Mouse (Mus musculus) kidney, adult 2 months (tissue): ENCODE results near the gene Shld2. TPM values are rescaled to one million over a fixed set of nuclear protein-coding genes. Genes with fewer than 3 reads are reported as not detected.

Experiments used
- DNase-seq: peaks from one replicate; pipeline ENCODE4 v3.0.0; 2021
- H3K27ac ChIP-seq: fragments of 200-500 bp; 2 replicates; pipeline ENCODE4 v1.5.1; 2012; ENCODE audit warnings: low read depth, low read length, control low read depth, inconsistent platforms; ENCODE audit not compliant: insufficient read depth
- H3K27me3 ChIP-seq: fragments of 200-500 bp; replicated peaks from 2 replicates; pipeline ENCODE4 v1.6.1; 2012; ENCODE audit warnings: mild to moderate bottlenecking, moderate library complexity, low read length, inconsistent platforms; ENCODE audit not compliant: control insufficient read depth, insufficient read depth
- H3K36me3 ChIP-seq: fragments of 200-500 bp; 2 replicates; pipeline ENCODE4 v1.6.1; 2012; ENCODE audit warnings: mild to moderate bottlenecking, moderate library complexity, low read length, inconsistent platforms; ENCODE audit not compliant: control insufficient read depth, insufficient read depth
- H3K4me1 ChIP-seq: fragments of 200-500 bp; 2 replicates; pipeline ENCODE4 v1.6.1; 2011; ENCODE audit warnings: low read length; ENCODE audit not compliant: control insufficient read depth, insufficient read depth
- H3K4me3 ChIP-seq: fragments of 200-500 bp; 2 replicates; pipeline ENCODE4 v1.5.1; 2011; ENCODE audit warnings: mild to moderate bottlenecking, low read depth, low read length, control low read depth; ENCODE audit not compliant: insufficient read depth
- CTCF ChIP-seq: fragments of 200-500 bp; conservative IDR thresholded peaks from 2 replicates; pipeline ENCODE4 v1.5.1; 2011; ENCODE audit warnings: low read depth, mild to moderate bottlenecking, control low read depth, low read length, moderate library complexity, mixed read lengths; ENCODE audit not compliant: insufficient read depth, insufficient read length
- POLR2A ChIP-seq: fragments of 200-500 bp; IDR thresholded peaks from one replicate; pipeline ENCODE4 v1.6.1; 2011; ENCODE audit warnings: low read depth, low read length, control low read depth
- WGBS: fragments of 180-500 bp; shearing (Covaris S2); methylation state at CpG from one replicate; pipeline ENCODE4 v1.1.7; 2018; 5-methylcytosine and 5-hydroxymethylcytosine counted together
- polyA plus RNA-seq: library from polyadenylated mRNA; depleted of rRNA; stranded (reverse); fragments of >200 nt; gene quantifications from 2 replicates; pipeline ENCODE4 v1.2.3, GENCODE M21; 2012

Shld2 gene
- polyA plus RNA-seq, 1 experiment, result 3.6 TPM

GRCm38 (mm10) chr14:34352523-34352922 lies 42.2 kb upstream of the Shld2 start:
- 69% methylated on average over 6 of the region's 6 CpGs for WGBS
- H3K36me3 ChIP-seq, result no peaks in the 10 kb centered on the region
- H3K27me3 ChIP-seq, result no peaks in the 10 kb centered on the region
- no peak overlapping the region for H3K27ac ChIP-seq
- no peak for DNase-seq
- no peak for TF ChIP-seq POLR2A
- TF ChIP-seq CTCF, result no peak
- H3K4me3 ChIP-seq, result no peak overlapping the region
- peaks cover 21% of the 10 kb centered on the region; the same call in 1 of the 2 replicates for H3K4me1 ChIP-seq

GRCm38 (mm10) chr14:34351660-34352059 lies 41.4 kb upstream of the Shld2 start:
- Histone ChIP-seq H3K4me1 (peaks cover 18% of the 10 kb centered on the region; the same call in 1 of the 2 replicates), H3K4me3 (no peak overlapping the region), H3K27ac (no peak overlapping the region), H3K27me3 (no peaks in the 10 kb centered on the region), H3K36me3 (no peaks in the 10 kb centered on the region)
- 68% methylated on average over 3 of the region's 3 CpGs for WGBS
- peak; percentile 40 for DNase-seq
- no peak for TF ChIP-seq CTCF
- no peak for TF ChIP-seq POLR2A

DNA sequence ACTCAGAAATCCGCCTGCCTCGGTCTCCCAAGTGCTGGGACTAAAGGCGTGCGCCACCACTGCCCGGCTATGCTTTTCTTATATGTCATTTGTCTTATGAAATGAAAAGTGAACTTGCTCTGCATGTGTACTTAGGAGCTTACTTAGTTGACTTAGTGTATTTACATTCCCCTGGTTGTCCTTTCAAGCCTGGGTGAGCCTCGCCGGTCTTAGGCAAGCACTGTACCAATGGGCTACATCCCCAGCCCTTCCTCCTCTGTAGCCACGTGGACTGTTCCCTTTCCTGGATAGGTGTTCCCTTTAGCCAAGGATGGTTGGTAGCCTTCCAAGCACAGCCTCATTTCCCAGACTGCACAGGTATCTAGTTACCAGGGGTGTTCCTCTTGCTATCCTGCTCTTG lies 38.7 kb upstream of the Shld2 start:
- H3K4me1 ChIP-seq, result 0 out of 2 replicates have a peak, but pooled peaks cover 3% of the 10 kb centered on the region
- 75% methylated on average over 8 of the region's 8 CpGs for WGBS
- H3K27me3 ChIP-seq, result no peaks in the 10 kb centered on the region
- peaks cover 3% of the 10 kb centered on the region for H3K36me3 ChIP-seq
- peak; percentile 40 for DNase-seq
- H3K4me3 ChIP-seq, result no peak overlapping the region
- H3K27ac ChIP-seq, result no peak overlapping the region
- no peak for TF ChIP-seq CTCF
- no peak for TF ChIP-seq POLR2A

DNA sequence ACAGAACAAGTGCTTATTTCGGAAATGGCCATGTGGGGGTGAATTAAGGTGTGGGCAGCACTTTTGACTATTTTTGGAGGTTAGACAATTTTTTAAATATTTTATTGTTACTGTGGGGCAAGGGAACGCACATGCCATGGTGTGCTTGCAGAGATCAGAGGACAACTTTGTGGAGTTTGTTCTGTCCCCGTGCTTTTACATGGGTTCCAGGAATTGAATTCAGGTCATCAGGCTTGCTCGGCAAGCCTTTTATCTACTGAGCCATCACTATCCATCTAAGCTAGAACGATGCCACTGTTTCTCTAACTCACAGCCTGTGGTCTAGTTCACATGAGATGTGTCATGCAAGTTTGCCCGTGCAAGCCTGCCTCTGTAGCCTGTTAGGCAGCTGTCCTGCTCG lies 38.0 kb upstream of the Shld2 start:
- no peaks in the 10 kb centered on the region for H3K27me3 ChIP-seq
- DNase-seq, result peak; percentile 46
- no peak overlapping the region for H3K4me3 ChIP-seq
- no peaks in the 10 kb centered on the region for H3K4me1 ChIP-seq
- H3K27ac ChIP-seq, result no peak overlapping the region
- H3K36me3 ChIP-seq, result peaks cover 6% of the 10 kb centered on the region
- TF ChIP-seq CTCF (no peak), POLR2A (no peak)
- WGBS, result 59% methylated on average over 7 of the region's 7 CpGs

DNA sequence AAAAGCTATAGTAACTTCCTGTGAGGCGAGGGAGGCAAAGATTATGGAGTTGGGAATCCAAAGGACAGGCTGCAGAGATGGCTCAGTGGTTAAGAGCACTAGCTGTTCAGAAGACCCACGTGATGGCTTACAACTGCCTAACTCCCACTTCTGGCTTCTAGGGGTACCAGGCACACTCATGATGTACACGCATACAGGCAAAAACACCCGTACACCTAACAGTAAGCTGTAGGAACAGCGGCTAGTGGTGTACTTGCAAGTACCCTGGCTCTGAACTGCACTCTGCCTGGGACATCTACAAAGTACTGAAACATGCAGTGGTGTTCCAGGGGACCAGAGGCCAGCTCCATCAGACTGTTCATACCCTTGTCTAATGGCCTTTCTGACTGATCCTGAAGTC lies 36.8 kb upstream of the Shld2 start:
- H3K27me3 ChIP-seq, result no peaks in the 10 kb centered on the region
- no peaks in the 10 kb centered on the region for H3K4me1 ChIP-seq
- WGBS, result 90% methylated on average over 5 of the region's 5 CpGs
- no peak overlapping the region for H3K4me3 ChIP-seq
- H3K36me3 ChIP-seq, result peaks cover 13% of the 10 kb centered on the region
- H3K27ac ChIP-seq, result no peak overlapping the region
- TF ChIP-seq POLR2A, result no peak
- no peak for TF ChIP-seq CTCF
- no peak for DNase-seq

- Histone ChIP-seq H3K27ac (no peak overlapping the region), H3K27me3 (no peaks in the 10 kb centered on the region), H3K4me1 (no peaks in the 10 kb centered on the region), H3K4me3 (no peak overlapping the region), H3K36me3 (peaks cover 16% of the 10 kb centered on the region)
- TF ChIP-seq POLR2A (no peak), CTCF (peak; percentile 55)
- DNase-seq, result no peak
- 52% methylated on average over 12 of the region's 12 CpGs for WGBS
Measured at GRCm38 (mm10) chr14:34345771-34346566, 35.7 kb upstream of the Shld2 start.

- no peak overlapping the region for H3K27ac ChIP-seq
Measured at GRCm38 (mm10) chr14:34344361-34344760, 34.1 kb upstream of the Shld2 start.

More at GRCm38 (mm10) chr14:34344361-34344760, 34.1 kb upstream of the Shld2 start:
- Histone ChIP-seq H3K27me3 (no peaks in the 10 kb centered on the region), H3K4me3 (no peak overlapping the region), H3K36me3 (peaks cover 19% of the 10 kb centered on the region), H3K4me1 (no peaks in the 10 kb centered on the region)
- TF ChIP-seq CTCF, result no peak
- 88% methylated on average over 5 of the region's 5 CpGs for WGBS
- no peak for DNase-seq
